Mouse (Mus musculus) embryonic facial prominence, embryonic 11.5 days (tissue): ENCODE measurements around the gene Acsbg1. TPM values are rescaled to one million over a fixed set of nuclear protein-coding genes. Genes with fewer than 3 reads are reported as not detected.
A peak's percentile ranks its signal among the peaks of the same experiment; 100 is the strongest.

Source experiments
- ATAC-seq: fragments of 200-750 bp; cut with Nextera tagmentation; replicated peaks from 2 replicates; pipeline ENCODE4 v1.8.0; 2017; ENCODE audit warnings: low read depth; ENCODE audit not compliant: insufficient number of reproducible peaks, low FRiP score, low TSS enrichment
- DNase-seq: peaks from one replicate; pipeline ENCODE4 v3.0.0-alpha.2; 2015; ENCODE audit warnings: low spot score
- H3K27ac ChIP-seq: fragments of 300-500 bp; sonication (generic); replicated peaks from 2 replicates; pipeline ENCODE4 v1.5.1; 2014; ENCODE audit warnings: mild to moderate bottlenecking, low read depth, low read length, control low read depth
- H3K27me3 ChIP-seq: fragments of 300-500 bp; sonication (generic); 2 replicates; pipeline ENCODE4 v1.6.1; 2014; ENCODE audit warnings: mild to moderate bottlenecking, low read length, moderate library complexity, mixed read lengths; ENCODE audit not compliant: control insufficient read depth, insufficient read depth
- H3K36me3 ChIP-seq: fragments of 300-500 bp; sonication (generic); replicated peaks from 2 replicates; pipeline ENCODE4 v1.6.1; 2014; ENCODE audit warnings: low read depth, mild to moderate bottlenecking, low read length, moderate library complexity, mixed read lengths; ENCODE audit not compliant: control insufficient read depth, insufficient read depth
- H3K4me1 ChIP-seq: fragments of 300-500 bp; sonication (generic); 2 replicates; pipeline ENCODE4 v1.6.1; 2014; ENCODE audit warnings: low read length, mixed read lengths; ENCODE audit not compliant: control insufficient read depth, insufficient read depth
- H3K4me2 ChIP-seq: fragments of 300-500 bp; sonication (generic); 2 replicates; pipeline ENCODE4 v1.6.1; 2014; ENCODE audit warnings: low read depth, mild to moderate bottlenecking, control low read depth, low read length, moderate library complexity
- H3K4me3 ChIP-seq: fragments of 300-500 bp; sonication (generic); 2 replicates; pipeline ENCODE4 v1.5.1; 2014; ENCODE audit warnings: low read depth, low read length, control low read depth
- H3K9ac ChIP-seq: fragments of 300-500 bp; sonication (generic); replicated peaks from 2 replicates; pipeline ENCODE4 v1.6.1; 2014; ENCODE audit warnings: mild to moderate bottlenecking, control low read depth, low read length
- H3K9me3 ChIP-seq: fragments of 300-500 bp; sonication (generic); replicated peaks from 2 replicates; pipeline ENCODE4 v1.6.1; 2016; ENCODE audit warnings: mild to moderate bottlenecking, low read length, inconsistent platforms, mixed read lengths; ENCODE audit not compliant: control insufficient read depth
- WGBS: fragments of 180-500 bp; shearing (Covaris S2); extraction: QIAGEN DNeasy Blood & Tissue Kit; methylation state at CpG from one replicate; pipeline ENCODE4 v1.1.7; 2014; 5-methylcytosine and 5-hydroxymethylcytosine counted together
- polyA plus RNA-seq: library from polyadenylated mRNA; unstranded; fragments of >200 nt; fragmentation: Nextera tagmentation; extraction: Ambion mirVana; gene quantifications from 2 replicates; pipeline ENCODE4 v1.2.1, GENCODE M21; 2014

Acsbg1 gene
- polyA plus RNA-seq: 1.4 and 2.8 TPM in 2 replicates

DNA sequence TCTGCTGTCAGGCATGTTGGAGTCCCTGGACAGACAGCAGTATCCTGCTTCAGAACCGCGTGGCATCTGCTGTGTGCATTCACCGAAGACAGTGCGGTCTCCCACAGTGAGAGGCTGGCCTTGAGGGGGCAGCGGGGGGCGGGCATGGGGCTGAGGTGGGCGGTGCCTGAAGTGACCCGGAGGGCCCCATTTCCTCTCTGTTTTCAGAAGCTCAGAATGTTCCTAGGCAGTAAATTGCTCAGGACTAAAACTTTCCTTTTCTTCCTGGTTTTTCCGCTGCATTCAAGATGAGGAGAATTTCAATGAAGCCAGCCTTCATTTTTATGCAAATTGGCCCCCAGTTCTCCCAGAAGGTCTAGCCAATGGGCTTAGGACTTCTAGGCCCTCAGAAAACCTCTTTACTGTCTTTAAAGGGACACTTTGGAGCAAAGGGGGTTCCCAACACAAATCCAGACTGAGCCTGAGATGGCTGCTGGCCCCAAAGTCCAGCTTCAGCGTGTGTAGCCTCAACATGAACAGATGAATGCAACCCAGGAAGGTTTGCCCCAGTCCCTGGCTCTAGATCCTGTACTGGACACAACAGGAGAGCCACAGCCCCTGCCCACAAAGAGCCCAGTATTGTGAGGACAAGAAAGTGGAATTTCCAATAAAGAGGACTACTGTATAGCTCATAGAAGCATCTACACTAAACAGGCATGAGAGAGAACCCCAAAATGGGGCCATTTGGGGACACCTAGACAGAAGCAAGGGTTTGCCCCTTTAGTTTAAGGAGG, at the start of gene Acsbg1:
TSS of gene Acsbg1 (minus strand) at position 266 of the 773 bp plus-strand sequence.
- ATAC-seq (no peak), DNase-seq (no peak)
- Histone ChIP-seq H3K36me3 (no peaks in the 10 kb centered on the region), H3K9ac (peak within 1 kb of the TSS; percentile 25; the same call in 1 of the 2 replicates), H3K9me3 (no peaks in the 10 kb centered on the region), H3K4me3 (no peak within 1 kb of the TSS), H3K27me3 (no peaks in the 10 kb centered on the region), H3K4me2 (no peak within 1 kb of the TSS), H3K27ac (no peak within 1 kb of the TSS), H3K4me1 (no peaks in the 10 kb centered on the region)
- 16% methylated on average over 10 of the region's 10 CpGs for WGBS

DNA sequence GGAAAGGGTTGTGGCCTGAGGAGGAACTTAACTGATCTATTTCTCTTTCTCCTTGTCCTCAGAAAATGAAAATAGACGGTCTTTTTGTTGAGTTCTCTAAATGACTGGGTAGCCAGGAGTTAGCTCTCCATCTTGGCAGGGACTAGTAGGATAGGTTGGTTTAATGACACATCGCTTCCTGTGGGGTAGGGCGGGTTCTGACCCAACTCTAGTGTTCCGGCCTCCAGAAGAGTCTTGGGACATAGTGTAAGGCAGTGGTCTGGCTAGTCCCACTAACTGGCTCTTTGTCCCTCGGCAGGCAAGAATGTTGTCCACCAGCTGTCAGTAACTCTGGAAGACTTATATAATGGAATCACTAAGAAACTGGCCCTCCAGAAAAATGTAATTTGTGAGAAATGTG, 46.4 kb upstream of the Acsbg1 start:
- 81% methylated on average over 5 of the region's 5 CpGs for WGBS
- ATAC-seq: no peak
- no peak overlapping the region for H3K4me2 ChIP-seq

DNA sequence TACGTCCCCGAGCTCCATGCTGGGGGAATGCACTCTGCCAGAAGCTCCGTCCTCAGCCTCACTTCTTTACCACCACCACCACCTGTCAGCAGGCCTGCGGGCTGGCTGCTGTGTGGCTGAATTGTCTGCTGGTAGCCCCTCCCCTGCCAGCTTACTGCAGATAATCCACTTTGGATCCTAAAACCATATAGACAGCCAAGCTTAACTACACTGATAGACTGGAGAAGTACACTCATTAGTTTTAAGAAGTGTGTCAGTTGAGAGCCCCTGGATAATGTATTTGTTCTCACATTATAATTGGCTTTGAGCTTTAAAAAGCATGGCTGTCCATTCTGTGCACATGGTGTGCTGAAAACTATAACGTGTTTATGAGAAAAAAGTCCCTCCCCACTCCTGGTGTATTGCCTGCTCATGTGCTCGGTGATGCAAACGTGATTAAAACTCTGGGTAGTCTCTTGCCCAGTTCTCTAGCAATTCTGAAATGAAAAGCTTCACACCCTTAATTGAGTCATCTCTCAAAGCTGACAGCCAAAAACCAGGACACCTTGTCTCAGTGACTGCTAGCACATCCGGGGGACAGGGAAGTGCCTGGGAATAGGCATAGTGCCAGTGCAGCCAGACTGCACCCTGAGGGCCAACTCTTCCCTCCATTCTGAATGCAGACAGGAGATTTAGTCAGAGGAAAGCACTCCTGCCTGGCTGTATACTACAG, 45.8 kb upstream of the Acsbg1 start:
- Histone ChIP-seq H3K36me3 (no peaks in the 10 kb centered on the region), H3K9ac (no peak overlapping the region), H3K27me3 (no peaks in the 10 kb centered on the region), H3K9me3 (no peaks in the 10 kb centered on the region), H3K4me2 (no peak overlapping the region), H3K4me1 (no peaks in the 10 kb centered on the region), H3K4me3 (no peak overlapping the region), H3K27ac (no peak overlapping the region)
- ATAC-seq: no peak
- DNase-seq: no peak
- 65% methylated on average over 8 of the region's 8 CpGs for WGBS

More for the DNA sequence above, 46.4 kb upstream of the Acsbg1 start:
- Histone ChIP-seq H3K9ac (no peak overlapping the region), H3K9me3 (no peaks in the 10 kb centered on the region), H3K27ac (no peak overlapping the region), H3K27me3 (no peaks in the 10 kb centered on the region), H3K4me1 (no peaks in the 10 kb centered on the region), H3K36me3 (no peaks in the 10 kb centered on the region), H3K4me3 (no peak overlapping the region)
- DNase-seq: no peak

DNA sequence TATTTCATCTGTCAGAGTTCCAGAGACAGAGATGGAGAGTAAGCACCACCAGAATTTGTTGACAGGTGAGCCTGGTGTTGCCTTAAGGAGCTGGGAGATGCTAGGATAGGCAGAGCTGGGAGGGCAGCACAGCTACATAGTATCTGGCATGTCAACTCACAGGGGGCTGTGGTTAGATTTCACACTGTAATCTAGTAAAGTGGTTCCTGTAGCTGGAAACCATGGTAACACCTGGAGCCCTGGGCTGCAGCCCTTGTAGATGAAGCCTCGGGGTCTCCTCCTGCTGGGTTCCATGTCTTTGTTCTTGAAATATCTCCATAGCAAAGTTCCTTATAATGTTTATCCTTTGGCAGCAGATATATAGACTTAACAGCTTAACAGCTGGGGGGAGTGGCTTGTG, 43.9 kb upstream of the Acsbg1 start:
- Histone ChIP-seq H3K9me3 (no peaks in the 10 kb centered on the region), H3K27me3 (no peaks in the 10 kb centered on the region), H3K4me3 (no peak overlapping the region), H3K4me1 (no peaks in the 10 kb centered on the region), H3K27ac (no peak overlapping the region), H3K4me2 (no peak overlapping the region), H3K9ac (no peak overlapping the region), H3K36me3 (no peaks in the 10 kb centered on the region)
- 65% methylated on average over 1 of the region's 1 CpGs for WGBS
- no peak for ATAC-seq
- no peak for DNase-seq

DNA sequence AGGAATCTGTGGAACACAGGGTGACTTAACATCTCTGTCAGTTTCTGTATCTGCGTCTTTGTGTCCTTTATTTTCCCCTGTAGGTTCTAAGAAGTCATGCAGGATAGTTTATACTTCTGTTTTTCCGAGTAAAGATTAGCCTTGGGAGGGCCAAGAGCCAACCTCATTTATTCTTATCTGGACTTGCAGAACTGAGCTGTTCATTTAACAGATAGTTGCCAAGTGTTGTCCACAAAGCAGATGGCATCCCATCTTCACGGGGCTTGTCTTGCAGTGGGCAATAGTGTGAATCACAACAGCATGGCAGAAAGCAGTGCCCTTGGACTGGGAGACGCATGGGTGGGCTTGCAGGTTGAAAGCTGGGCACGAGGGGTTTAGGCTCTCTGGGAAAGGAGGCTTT, 42.7 kb upstream of the Acsbg1 start:
- no peak overlapping the region for H3K9ac ChIP-seq
- H3K4me3 ChIP-seq: no peak overlapping the region
- H3K4me1 ChIP-seq: peaks cover 3% of the 10 kb centered on the region
- no peak for DNase-seq
- no peaks in the 10 kb centered on the region for H3K36me3 ChIP-seq
- 0 out of 2 replicates have a peak, but pooled peaks cover 2% of the 10 kb centered on the region for H3K27me3 ChIP-seq
- ATAC-seq: no peak
- H3K27ac ChIP-seq: no peak overlapping the region
- no peak overlapping the region for H3K4me2 ChIP-seq
- H3K9me3 ChIP-seq: no peaks in the 10 kb centered on the region
- 84% methylated on average over 5 of the region's 5 CpGs for WGBS

DNA sequence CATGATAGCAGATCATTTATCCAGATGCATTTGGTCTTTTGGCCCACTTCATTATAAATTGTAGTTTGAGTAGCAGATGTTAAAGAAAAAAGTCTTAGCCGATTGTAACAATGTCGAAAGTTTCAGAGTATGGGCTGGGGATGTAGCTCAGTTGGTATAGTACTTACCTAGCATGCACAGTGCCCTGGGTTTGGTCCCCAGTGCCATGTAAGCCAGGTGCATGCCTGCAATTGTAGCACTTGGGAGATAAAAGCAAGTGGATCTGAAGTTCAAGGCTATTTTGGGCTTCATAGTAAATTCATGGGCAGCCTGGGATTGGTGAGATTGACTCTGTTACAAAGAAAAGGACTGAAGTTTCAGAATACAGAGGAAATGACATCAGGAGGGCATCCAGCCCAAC, 40.9 kb upstream of the Acsbg1 start:
- H3K4me3 ChIP-seq: no peak overlapping the region

DNA sequence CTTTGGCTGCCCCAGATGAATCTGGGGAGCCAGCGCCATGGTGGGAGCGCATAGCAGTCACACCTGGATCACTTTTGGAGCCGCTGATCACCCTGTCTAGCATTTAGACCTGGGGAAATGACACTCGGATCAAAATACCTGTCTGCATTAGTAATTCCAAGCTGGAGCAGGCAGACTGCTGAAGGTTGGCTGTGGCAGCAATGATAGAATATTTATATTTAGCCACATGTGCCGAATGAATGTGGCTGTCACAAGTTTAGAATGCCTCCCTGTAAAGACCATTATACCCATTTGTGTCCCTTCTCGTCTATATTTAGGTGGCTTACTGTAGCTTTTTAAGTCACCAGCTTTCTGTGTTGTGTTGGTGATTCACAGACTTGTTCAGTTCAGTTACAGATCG, 39.1 kb upstream of the Acsbg1 start:
- Histone ChIP-seq H3K36me3 (no peaks in the 10 kb centered on the region), H3K27me3 (peaks cover 8% of the 10 kb centered on the region), H3K4me2 (no peak overlapping the region), H3K9me3 (no peaks in the 10 kb centered on the region), H3K4me3 (no peak overlapping the region), H3K27ac (no peak overlapping the region), H3K9ac (no peak overlapping the region), H3K4me1 (peaks cover 3% of the 10 kb centered on the region)
- 70% methylated on average over 7 of the region's 7 CpGs for WGBS
- no peak for DNase-seq
- ATAC-seq: no peak

More for the DNA sequence above, 40.9 kb upstream of the Acsbg1 start:
- 82% methylated on average over 2 of the region's 2 CpGs for WGBS
- no peaks in the 10 kb centered on the region for H3K36me3 ChIP-seq
- H3K9me3 ChIP-seq: no peaks in the 10 kb centered on the region
- H3K4me1 ChIP-seq: peaks cover 3% of the 10 kb centered on the region
- no peak overlapping the region for H3K9ac ChIP-seq
- ATAC-seq: no peak
- H3K27me3 ChIP-seq: peaks cover 8% of the 10 kb centered on the region
- no peak for DNase-seq
- H3K27ac ChIP-seq: no peak overlapping the region
- no peak overlapping the region for H3K4me2 ChIP-seq

DNA sequence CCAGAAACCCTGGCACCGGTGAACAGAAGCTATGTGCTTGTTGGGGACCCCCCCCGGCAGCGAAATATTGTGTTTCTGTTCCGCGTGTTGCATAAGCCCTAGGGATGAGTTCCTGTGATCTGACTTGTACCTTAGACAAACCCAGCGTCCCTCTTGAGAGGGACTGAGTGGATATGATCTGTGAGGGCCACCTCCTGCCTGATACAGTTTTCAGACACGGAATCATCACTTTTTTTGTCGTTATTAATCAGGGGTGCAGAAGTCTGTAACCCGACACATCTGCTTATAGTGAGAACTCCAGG, 38.5 kb upstream of the Acsbg1 start:
- Histone ChIP-seq H3K4me1 (peaks cover 3% of the 10 kb centered on the region), H3K4me2 (peak overlapping the region; percentile 93), H3K9ac (peak overlapping the region; percentile 71), H3K9me3 (no peaks in the 10 kb centered on the region), H3K27ac (no peak overlapping the region), H3K36me3 (no peaks in the 10 kb centered on the region), H3K27me3 (peaks cover 8% of the 10 kb centered on the region), H3K4me3 (peak overlapping the region; percentile 59)
- DNase-seq (no peak), ATAC-seq (no peak)
- WGBS: 23% methylated on average over 9 of the region's 9 CpGs
